Mouse (Mus musculus): ENCODE data around the gene Ndufaf3. TPM values are rescaled to one million over a fixed set of nuclear protein-coding genes. Genes with fewer than 3 reads are reported as not detected.

Gene Ndufaf3
- polyA plus RNA-seq, 1 experiment from 2014 or later = 49.4 TPM

DNA sequence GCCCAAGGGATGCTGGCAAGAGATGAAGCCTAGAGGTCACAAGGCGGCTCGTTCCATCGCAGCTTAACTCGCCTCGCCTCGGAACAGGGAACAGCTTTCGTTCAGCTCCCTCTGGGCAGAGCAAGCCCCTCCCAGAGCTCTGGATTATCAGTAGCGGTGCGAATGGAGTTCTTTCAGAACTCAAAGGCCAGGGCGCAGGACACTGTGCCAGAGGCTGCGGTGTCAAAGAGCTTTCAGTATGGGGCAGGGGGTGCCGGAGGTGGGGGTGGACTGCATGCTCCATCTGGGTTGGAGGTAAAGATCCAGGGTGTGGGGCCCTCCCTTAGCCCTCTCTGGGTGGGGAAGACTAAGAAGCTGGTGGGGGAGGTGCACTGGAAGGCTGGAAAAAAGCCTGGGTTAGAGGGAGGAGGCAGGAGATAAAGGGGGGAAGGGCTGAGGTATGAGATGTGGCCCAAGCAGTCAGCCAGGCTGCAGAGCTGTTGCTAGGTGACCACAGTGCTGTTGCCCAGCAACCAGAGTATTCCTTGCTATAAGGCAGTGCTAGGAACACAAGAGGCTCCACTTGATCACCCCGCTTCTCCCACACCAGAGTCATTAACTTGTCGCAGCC, 20.4 kb upstream of the Ndufaf3 start:
- Histone ChIP-seq H3K4me1 (peaks cover 22% of the 10 kb centered on the region), H3K27me3 (no peaks in the 10 kb centered on the region), H3K9ac (no peak overlapping the region), H3K4me2 (peak overlapping the region; percentile 37), H3K27ac (peak overlapping the region; percentile 41; the same call in 1 of the 2 replicates), H3K4me3 (no peak overlapping the region), H3K36me3 (no peaks in the 10 kb centered on the region), H3K9me3 (no peaks in the 10 kb centered on the region)
- WGBS = 7% methylated on average over 14 of the region's 14 CpGs
- ATAC-seq (ENCODE audit: borderline replicate concordance, extremely low read depth, low FRiP score, low TSS enrichment) = peak; percentile 91

DNA sequence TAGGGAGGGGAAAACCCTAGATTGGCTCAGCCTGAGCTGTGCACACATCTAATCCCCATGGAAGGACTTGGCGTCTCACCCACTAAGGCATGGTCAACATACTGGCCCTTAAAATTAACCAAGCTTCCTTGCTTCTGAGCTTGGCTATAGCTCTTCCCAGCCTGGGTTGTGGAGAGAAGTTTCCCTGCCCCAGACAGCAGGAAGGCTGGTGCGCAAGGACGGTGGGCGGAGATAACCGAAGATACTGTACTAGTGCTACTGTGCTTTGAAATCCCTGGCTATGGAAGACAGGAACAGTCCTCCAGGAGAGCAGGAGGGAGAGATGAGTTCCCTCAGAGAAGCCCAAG, 12.1 kb upstream of the Ndufaf3 start:
- Histone ChIP-seq H3K36me3 (peaks cover 20% of the 10 kb centered on the region), H3K27ac (peak overlapping the region; percentile 95), H3K4me3 (peak overlapping the region; percentile 81), H3K9ac (peak overlapping the region; percentile 86), H3K9me3 (no peaks in the 10 kb centered on the region), H3K4me2 (peak overlapping the region; percentile 84), H3K27me3 (no peaks in the 10 kb centered on the region), H3K4me1 (peaks cover 28% of the 10 kb centered on the region)
- WGBS = 55% methylated on average over 5 of the region's 5 CpGs
- ATAC-seq (ENCODE audit: borderline replicate concordance, extremely low read depth, low FRiP score, low TSS enrichment) = 0 out of 2 replicates have a peak, but pooled peaks have one; percentile 1

- Histone ChIP-seq H3K4me3 (peak within 1 kb of the TSS; percentile 81), H3K9ac (peak within 1 kb of the TSS; percentile 86), H3K36me3 (peaks cover 26% of the 10 kb centered on the region), H3K4me2 (peak within 1 kb of the TSS; percentile 84), H3K27me3 (no peaks in the 10 kb centered on the region), H3K9me3 (no peaks in the 10 kb centered on the region), H3K4me1 (peaks cover 33% of the 10 kb centered on the region), H3K27ac (peak within 1 kb of the TSS; percentile 95)
- 5% methylated on average over 51 of the region's 51 CpGs for WGBS
- peak; percentile 97 for ATAC-seq (ENCODE audit: borderline replicate concordance, extremely low read depth, low FRiP score, low TSS enrichment)
Observed at GRCm38 (mm10) chr9:108578545-108579343, 11.5 kb upstream of the Ndufaf3 start, which contains the start of gene Wdr6. Gene Wdr6, minus strand, starts transcription at chr9:108578739.

DNA sequence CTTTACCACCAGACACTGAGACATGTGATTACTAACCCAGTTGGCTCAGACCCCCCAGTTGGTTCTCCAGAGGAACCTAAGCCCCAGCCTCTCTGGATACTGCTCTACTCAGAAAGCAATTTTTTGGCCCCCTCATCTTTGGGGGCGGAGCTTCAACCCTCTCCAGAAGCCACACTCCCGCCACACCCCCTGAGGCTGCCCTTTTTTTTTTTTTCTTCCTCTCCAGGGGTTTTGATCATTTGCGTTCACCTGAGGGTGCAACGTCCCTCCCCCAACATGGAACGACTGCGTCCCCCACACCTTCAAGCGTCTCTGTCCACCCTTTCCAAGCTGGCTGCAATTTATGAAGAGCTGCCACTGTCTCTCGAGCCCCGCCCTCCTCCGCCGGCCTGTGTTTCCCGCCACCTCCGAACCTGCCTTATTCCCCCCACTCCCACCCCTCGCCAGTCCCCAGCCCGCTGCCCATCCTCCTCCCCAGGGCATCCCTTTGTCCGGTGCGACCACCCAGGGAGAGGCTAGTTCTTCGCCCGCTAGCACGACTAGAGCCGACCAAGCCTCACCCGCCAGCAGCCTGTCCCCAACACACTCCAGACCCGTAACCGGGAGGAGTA, 10.8 kb upstream of the Ndufaf3 start:
- H3K9ac ChIP-seq = peak overlapping the region; percentile 86
- H3K4me2 ChIP-seq = peak overlapping the region; percentile 84
- H3K4me3 ChIP-seq = peak overlapping the region; percentile 81
- no peaks in the 10 kb centered on the region for H3K9me3 ChIP-seq
- H3K4me1 ChIP-seq = peaks cover 33% of the 10 kb centered on the region
- WGBS = under 1% methylated on average over 24 of the region's 24 CpGs
- peaks cover 33% of the 10 kb centered on the region for H3K36me3 ChIP-seq
- peak; percentile 36; the same call in 1 of the 2 replicates for ATAC-seq (ENCODE audit: borderline replicate concordance, extremely low read depth, low FRiP score, low TSS enrichment)
- H3K27me3 ChIP-seq = no peaks in the 10 kb centered on the region
- H3K27ac ChIP-seq = peak overlapping the region; percentile 95

GRCm38 (mm10) chr9:108577025-108577424, 9.8 kb upstream of the Ndufaf3 start:
- Histone ChIP-seq H3K27ac (no peak overlapping the region), H3K4me2 (peak overlapping the region; percentile 84), H3K36me3 (peaks cover 43% of the 10 kb centered on the region), H3K9me3 (no peaks in the 10 kb centered on the region), H3K9ac (peak overlapping the region; percentile 86; the same call in 1 of the 2 replicates), H3K4me1 (peaks cover 33% of the 10 kb centered on the region), H3K4me3 (peak overlapping the region; percentile 81), H3K27me3 (no peaks in the 10 kb centered on the region)
- ATAC-seq (ENCODE audit: borderline replicate concordance, extremely low read depth, low FRiP score, low TSS enrichment) = no peak
- 40% methylated on average over 6 of the region's 6 CpGs for WGBS

GRCm38 (mm10) chr9:108575321-108576297, 8.4 kb upstream of the Ndufaf3 start:
- peaks cover 38% of the 10 kb centered on the region for H3K4me1 ChIP-seq
- no peak overlapping the region for H3K4me3 ChIP-seq
- WGBS = 77% methylated on average over 37 of the region's 37 CpGs
- H3K9ac ChIP-seq = no peak overlapping the region
- ATAC-seq (ENCODE audit: borderline replicate concordance, extremely low read depth, low FRiP score, low TSS enrichment) = no peak
- H3K4me2 ChIP-seq = no peak overlapping the region
- H3K27ac ChIP-seq = no peak overlapping the region
- peaks cover 54% of the 10 kb centered on the region for H3K36me3 ChIP-seq
- H3K9me3 ChIP-seq = no peaks in the 10 kb centered on the region
- H3K27me3 ChIP-seq = no peaks in the 10 kb centered on the region

GRCm38 (mm10) chr9:108574921-108575320, 7.7 kb upstream of the Ndufaf3 start:
- whole genome bisulfite sequencing = 87% methylated on average over 12 of the region's 12 CpGs
- H3K27me3 ChIP-seq = no peaks in the 10 kb centered on the region
- ATAC-seq (ENCODE audit: borderline replicate concordance, extremely low read depth, low FRiP score, low TSS enrichment) = no peak
- peaks cover 54% of the 10 kb centered on the region for H3K36me3 ChIP-seq
- no peaks in the 10 kb centered on the region for H3K9me3 ChIP-seq
- no peak overlapping the region for H3K4me2 ChIP-seq
- no peak overlapping the region for H3K4me3 ChIP-seq
- peaks cover 45% of the 10 kb centered on the region for H3K4me1 ChIP-seq
- H3K27ac ChIP-seq = no peak overlapping the region
- H3K9ac ChIP-seq = no peak overlapping the region

DNA sequence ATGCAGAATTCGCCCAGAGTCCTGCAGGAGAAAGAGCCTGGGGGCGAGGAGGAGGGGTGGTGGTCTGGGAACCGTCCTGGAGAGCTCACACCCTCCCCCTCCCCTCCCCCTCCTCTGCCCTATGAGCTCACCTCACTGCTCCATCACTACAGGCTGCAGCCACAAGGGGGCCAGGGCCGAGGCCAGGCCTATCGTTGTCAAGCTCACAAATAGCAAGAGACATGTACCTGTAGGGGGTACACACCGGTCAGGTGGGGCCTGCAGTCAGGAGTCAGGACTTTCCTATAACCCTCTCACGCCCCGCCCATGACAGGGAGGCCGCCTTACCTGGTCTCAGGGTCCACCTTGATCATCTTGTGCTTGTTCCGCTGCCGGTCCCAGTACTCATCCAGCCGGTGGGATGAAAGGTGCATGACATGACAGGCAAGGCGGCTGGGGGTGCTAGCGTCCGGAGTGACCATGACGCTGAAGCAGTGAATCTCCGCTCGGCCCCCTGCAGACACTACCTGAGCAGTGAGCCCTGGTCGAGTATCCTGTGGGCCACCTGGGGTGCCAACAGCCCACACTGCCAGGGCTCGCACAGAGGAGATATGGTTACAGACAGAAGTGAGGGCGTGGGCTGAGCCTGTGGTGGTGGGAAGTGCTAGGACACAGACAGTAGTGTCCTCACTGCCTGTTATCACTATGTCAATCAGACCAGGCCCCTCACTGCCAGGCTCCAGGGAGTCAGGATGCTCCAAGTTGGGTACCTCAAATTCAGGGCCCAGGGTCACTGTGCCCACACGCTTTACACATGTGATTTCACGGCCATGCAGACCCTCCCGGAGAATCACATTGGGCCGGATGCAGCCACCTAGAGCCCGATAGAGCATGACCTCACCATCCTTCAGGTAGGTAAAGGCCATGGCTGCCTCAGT, 6.8 kb upstream of the Ndufaf3 start:
- no peak for ATAC-seq (ENCODE audit: borderline replicate concordance, extremely low read depth, low FRiP score, low TSS enrichment)
- 0 out of 2 replicates have a peak overlapping the region, but pooled peaks have one; percentile 10 for H3K27ac ChIP-seq
- 53% methylated on average over 26 of the region's 26 CpGs for WGBS
- H3K9ac ChIP-seq = no peak overlapping the region
- H3K4me1 ChIP-seq = peaks cover 42% of the 10 kb centered on the region
- no peaks in the 10 kb centered on the region for H3K27me3 ChIP-seq
- H3K4me2 ChIP-seq = no peak overlapping the region
- no peaks in the 10 kb centered on the region for H3K9me3 ChIP-seq
- no peak overlapping the region for H3K4me3 ChIP-seq
- peaks cover 54% of the 10 kb centered on the region for H3K36me3 ChIP-seq

DNA sequence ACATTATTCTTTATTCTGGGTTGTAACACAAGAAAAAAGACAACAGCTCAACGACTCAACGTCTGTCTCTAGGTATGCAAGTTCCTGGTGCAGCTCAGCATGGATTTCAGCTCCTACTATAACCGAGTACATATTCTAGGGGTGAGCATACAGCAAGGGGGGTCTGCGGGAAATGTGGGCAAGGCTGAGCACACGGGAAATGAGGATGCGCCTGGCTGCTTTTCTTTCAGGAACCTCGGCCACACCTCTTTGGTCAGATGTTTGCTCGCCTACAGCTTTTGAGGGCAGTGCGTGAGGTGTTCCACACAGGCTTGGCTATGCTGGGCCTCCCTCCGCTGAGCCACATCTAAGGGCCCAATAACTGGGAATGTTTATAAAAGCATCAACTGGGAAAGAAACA, 5.1 kb upstream of the Ndufaf3 start:
- peaks cover 54% of the 10 kb centered on the region for H3K36me3 ChIP-seq
- ATAC-seq (ENCODE audit: borderline replicate concordance, extremely low read depth, low FRiP score, low TSS enrichment) = no peak

GRCm38 (mm10) chr9:108571401-108571973, 4.3 kb upstream of the Ndufaf3 start:
- no peak overlapping the region for H3K9ac ChIP-seq
- peaks cover 53% of the 10 kb centered on the region for H3K36me3 ChIP-seq
- no peaks in the 10 kb centered on the region for H3K9me3 ChIP-seq
- H3K4me2 ChIP-seq = no peak overlapping the region
- 89% methylated on average over 16 of the region's 16 CpGs for WGBS
- H3K27me3 ChIP-seq = no peaks in the 10 kb centered on the region
- H3K4me3 ChIP-seq = no peak overlapping the region
- no peak overlapping the region for H3K27ac ChIP-seq
- ATAC-seq (ENCODE audit: borderline replicate concordance, extremely low read depth, low FRiP score, low TSS enrichment) = no peak
- peaks cover 38% of the 10 kb centered on the region for H3K4me1 ChIP-seq

More for the DNA sequence above, 5.1 kb upstream of the Ndufaf3 start:
- H3K9me3 ChIP-seq = no peaks in the 10 kb centered on the region
- no peak overlapping the region for H3K27ac ChIP-seq
- H3K4me2 ChIP-seq = no peak overlapping the region
- H3K9ac ChIP-seq = no peak overlapping the region
- no peak overlapping the region for H3K4me3 ChIP-seq
- H3K27me3 ChIP-seq = no peaks in the 10 kb centered on the region
- 76% methylated on average over 10 of the region's 10 CpGs for WGBS
- peaks cover 46% of the 10 kb centered on the region for H3K4me1 ChIP-seq

Measured in lung, embryonic 15.5 days (tissue).